Mouse (Mus musculus): ENCODE results near the gene 1700001P01Rik.

Gene 1700001P01Rik

GRCm38 (mm10) chr11:97775808-97776496 is at the start of gene 1700001P01Rik:
Gene 1700001P01Rik (minus strand): TSS chr11:97775918.
- peak; percentile 87 for DNase-seq (ENCODE audit: low read depth, low spot score)

GRCm38 (mm10) chr11:97825295-97825694 is 49.6 kb upstream of the 1700001P01Rik start:
- no peak for DNase-seq (ENCODE audit: low read depth, low spot score)

DNA sequence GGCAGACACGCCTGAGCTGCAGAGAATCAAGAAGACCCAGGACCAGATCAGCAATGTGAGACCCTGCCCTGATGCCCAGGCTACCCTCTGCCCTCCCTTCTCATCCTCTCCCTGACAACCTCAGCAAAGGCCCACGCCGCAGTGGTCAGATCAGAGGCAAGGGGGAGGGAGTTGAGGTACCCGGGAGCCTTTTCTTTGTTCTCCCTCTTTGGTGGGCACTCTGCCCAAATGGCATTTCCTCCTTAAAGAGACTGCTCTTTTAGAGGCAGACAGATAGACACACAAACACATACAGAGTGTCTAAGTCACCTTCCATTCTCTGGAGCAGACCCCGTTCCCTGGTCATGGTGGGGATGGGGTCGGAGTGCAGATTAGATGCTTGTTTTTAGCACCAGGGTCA is 49.2 kb upstream of the 1700001P01Rik start:
- no peak for DNase-seq (ENCODE audit: low read depth, low spot score)

- DNase-seq (ENCODE audit: low read depth, low spot score), result no peak
These were observed 48.5 kb upstream of the 1700001P01Rik start for GRCm38 (mm10) chr11:97824168-97824567.

DNA sequence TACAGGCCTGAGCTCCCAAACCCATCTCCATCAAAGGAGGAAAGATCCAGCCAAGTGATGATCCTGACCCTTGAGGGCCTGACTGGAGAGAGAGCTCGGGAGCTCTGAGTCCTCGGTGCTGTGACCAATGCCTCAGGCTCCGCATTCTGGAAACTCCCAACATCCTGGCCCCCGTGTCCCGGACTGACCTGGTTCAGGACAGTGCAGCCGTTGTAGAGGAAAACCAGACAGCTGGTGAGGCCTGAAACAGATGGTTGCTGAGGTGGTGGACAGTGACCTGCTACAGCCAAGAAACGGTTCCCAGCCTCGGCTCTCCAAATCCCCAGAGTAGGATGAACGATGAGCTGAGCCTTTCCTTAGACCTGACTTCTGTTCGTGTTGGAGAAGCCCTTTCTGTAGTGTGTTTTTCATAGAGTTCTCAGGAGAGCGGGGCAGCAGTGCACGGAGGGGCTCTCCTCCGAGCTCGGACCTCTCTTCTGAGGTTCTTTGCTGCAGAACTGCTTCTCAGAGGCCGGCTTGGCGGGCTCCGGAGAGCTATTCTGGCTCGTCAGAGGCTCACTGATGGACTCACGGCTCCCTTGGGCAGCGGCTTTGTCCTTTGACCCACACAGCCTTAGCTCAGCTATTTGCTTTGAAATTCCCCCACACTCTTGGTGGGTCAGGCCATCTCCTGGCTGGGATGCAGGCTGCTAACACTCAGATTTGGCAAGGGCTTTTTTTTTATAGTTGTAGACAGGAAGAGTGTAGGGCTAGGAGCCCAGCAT is 47.3 kb upstream of the 1700001P01Rik start:
- no peak for DNase-seq (ENCODE audit: low read depth, low spot score)

DNA sequence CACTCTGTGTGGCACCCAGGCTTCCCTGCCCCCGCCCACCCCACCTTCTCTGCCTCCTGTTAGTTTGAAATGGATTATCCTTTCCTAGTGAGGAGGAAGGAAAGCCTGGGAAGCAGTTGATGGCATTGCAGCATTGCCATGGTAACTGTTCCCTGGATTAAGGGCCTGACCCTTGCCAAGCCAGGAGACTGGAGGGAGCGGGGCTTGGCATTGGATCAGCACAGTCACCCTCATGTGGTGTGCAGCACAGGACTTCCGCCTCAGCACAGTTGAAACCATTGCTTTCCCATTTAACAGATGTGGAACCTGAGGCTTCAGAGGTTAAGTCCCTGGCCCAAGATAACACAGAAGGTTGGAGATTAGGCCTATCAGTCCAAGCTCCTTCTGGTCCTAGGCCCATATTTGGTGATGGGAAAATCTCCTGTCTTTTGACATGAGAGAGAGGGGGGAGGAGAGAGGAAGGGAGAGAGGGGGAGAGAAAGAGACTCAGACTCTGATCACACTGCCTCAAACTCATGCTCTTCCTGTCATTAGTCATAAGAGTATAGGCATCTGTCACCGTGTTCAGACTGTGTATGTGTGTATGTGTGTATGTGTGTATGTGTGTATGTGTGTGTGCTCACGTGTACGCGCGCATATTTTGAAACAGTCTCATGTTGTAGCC is 45.8 kb upstream of the 1700001P01Rik start:
- no peak for DNase-seq (ENCODE audit: low read depth, low spot score)

DNA sequence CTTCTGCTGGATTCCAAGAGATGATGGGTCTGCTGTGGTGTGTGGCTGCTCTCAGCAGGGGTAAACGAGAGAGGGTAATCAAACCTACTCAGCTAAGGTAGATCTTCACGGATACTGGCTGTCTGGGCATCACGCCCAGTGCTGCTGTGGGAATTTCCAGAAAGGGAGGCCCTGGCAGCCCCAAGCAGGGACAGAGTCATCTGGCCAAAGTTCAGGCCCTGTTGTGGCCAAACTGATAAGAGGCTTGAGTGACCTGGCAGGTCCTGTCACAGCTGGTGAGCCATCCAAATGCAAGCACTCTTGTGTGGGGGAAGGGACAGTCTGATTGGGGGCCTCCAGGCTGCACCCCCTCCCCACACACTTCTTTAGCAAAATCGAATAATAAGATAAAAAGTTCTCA is 45.1 kb upstream of the 1700001P01Rik start:
- no peak for DNase-seq (ENCODE audit: low read depth, low spot score)

DNA sequence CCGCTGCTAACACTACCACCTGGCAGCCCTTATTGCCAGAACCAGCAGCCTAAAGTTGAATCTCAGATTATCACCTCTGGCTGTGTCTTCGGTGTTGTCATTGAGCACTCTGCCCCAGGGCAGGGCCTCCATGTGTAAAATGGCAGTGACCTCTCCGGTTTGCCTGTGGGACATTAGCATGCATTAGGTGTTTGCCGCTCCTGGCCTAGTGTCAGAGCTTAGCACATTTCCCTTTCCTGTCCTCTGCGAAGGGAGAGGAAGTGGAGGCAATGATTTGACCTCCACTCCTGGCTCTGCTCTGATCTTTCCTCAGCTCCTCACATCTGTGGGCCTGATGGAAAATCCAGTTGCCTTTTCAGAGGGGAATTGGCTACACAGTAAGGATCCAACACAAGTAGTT is 44.2 kb upstream of the 1700001P01Rik start:
- no peak for DNase-seq (ENCODE audit: low read depth, low spot score)

- DNase-seq (ENCODE audit: low read depth, low spot score), result no peak
These were observed 43.4 kb upstream of the 1700001P01Rik start for GRCm38 (mm10) chr11:97819102-97819501.

GRCm38 (mm10) chr11:97818571-97818970 is 42.9 kb upstream of the 1700001P01Rik start:
- peak; percentile 55 for DNase-seq (ENCODE audit: low read depth, low spot score)

- no peak for DNase-seq (ENCODE audit: low read depth, low spot score)
These were observed 42.3 kb upstream of the 1700001P01Rik start for GRCm38 (mm10) chr11:97818003-97818402.

DNA sequence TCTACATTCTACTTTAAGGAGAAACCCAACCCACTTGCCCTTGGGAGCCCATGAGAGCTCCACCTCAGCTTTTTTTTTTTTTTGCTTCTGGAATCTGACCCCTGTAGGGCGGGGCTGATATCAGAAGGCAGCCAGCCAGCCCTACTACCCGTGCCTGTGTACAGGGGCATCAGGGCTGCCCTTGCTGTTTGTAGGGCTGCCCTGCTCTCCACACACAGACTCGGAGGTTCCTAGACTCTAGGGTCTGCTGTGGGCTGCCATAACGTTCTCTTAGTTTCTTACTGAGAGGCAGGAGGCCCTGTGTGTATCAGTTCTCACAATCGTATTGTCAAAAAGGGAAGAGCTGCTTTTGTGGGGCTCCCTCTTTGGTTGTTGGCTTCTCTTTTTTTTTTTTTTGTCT is 41.7 kb upstream of the 1700001P01Rik start:
- DNase-seq (ENCODE audit: low read depth, low spot score), result peak; percentile 72

DNA sequence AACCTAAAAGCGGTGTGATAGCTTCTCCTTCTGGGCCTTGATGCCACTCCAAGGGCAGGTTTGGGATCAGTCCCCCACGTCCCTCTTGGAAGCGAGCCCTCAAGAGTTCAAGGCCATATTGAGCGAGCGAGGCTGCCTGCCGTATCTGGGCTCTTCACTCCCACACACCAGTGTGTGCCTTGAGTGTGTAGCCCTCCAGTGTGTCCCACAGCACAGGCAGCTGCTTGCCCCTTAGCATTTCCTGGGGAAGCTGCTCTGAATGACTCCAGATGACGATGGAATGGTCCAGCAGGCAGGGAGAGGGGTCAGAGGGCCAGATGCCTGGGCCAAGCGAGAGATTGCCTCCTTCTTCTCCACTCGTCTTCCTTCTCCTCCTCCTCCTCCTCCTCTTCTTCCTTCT is 41.2 kb upstream of the 1700001P01Rik start:
- no peak for DNase-seq (ENCODE audit: low read depth, low spot score)

GRCm38 (mm10) chr11:97816176-97816575 is 40.5 kb upstream of the 1700001P01Rik start:
- DNase-seq (ENCODE audit: low read depth, low spot score), result no peak

DNA sequence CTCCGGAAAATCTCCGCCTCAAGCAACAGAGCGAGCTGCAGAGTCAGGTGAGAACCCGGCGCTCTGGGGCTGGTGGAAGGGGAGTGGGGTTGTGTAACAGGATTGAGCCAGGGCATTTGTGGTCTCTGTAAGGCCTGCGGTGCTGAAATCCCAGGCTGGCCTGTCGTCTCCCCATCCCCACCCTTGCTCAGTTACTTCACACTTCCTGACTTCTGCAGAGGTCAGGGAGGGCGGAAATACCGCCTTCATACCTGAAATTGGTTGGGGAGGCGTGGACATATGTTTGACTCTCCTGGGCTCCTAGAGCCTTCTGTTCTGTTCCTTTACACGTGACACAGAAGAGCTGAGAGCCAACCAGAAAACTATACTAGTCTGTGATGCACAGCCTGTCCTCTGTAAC is 40.0 kb upstream of the 1700001P01Rik start:
- peak; percentile 60 for DNase-seq (ENCODE audit: low read depth, low spot score)

- no peak for DNase-seq (ENCODE audit: low read depth, low spot score)
These were observed 38.2 kb upstream of the 1700001P01Rik start for GRCm38 (mm10) chr11:97813746-97814515.

DNA sequence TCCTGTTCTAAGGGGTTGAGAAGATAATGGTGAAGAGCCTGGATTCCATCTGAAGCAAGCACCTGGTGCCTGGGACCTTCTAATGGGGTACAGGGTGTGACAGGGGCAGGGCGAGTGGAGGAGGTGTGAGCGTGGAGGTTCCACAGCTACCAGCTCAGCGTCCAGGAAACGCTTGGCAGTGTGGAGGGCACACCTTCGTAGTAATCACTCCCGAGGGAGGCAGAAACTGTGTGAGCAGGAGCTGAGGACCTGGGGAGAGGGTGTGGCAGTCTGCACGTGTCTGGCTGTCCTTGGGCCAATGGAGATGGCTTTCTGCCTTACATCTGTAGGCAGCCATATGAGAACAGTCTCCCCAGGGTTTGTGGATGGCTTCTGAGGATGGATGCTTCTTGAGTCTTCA is 37.4 kb upstream of the 1700001P01Rik start:
- DNase-seq (ENCODE audit: low read depth, low spot score), result peak; percentile 67

- DNase-seq (ENCODE audit: low read depth, low spot score), result no peak
These were observed 36.8 kb upstream of the 1700001P01Rik start for GRCm38 (mm10) chr11:97812491-97812921.

- DNase-seq (ENCODE audit: low read depth, low spot score), result no peak
These were observed 36.0 kb upstream of the 1700001P01Rik start for GRCm38 (mm10) chr11:97811569-97812362.

DNA sequence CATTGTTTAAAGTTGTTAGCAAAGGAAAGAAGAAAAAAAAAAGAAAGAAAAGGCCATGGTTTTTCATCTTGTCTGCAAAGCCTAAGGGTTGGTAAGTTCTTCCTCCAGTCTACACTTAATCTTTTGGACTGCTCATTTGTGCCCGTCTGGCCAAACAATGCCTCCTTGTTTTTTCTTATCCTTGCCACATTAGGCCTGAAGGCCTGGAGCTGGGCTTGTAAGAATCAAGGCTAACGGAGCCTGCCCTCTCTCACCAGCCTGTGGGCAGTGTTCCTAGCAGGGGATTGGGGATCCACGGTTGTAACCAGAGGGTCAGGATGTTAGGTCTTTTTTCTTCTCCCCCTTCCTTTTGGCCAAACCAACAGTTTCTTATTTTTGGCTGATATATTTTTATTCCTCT is 35.3 kb upstream of the 1700001P01Rik start:
- DNase-seq (ENCODE audit: low read depth, low spot score), result no peak

GRCm38 (mm10) chr11:97810356-97810755 is 34.6 kb upstream of the 1700001P01Rik start:
- DNase-seq (ENCODE audit: low read depth, low spot score), result no peak

Measured in ZHBTc4 (cell line).